In genomic region chr11:53789277-53789676, GRCm38 (mm10) we compare ENCODE assay signal across 21 mouse cellular contexts. TPM values are rescaled to one million over a fixed set of nuclear protein-coding genes. Genes with fewer than 3 reads are reported as not detected.
"Had no signal": no experiment of that assay in that cellular context is flagged by ENCODE, and none has a peak within 500 bp of the region (broad histone marks: within the 10 kb centered on the region; RNA-seq: fewer than 3 reads in every experiment).

No protein-coding gene starts in this region.

- H3K9me3 ChIP-seq: limb, embryonic 10.5 days; liver, embryonic 15.5 days; stomach, embryonic 15.5 days had no signal

- H3K27ac ChIP-seq: kidney, postnatal 0 days; layer of hippocampus, adult 2 months; limb, embryonic 10.5 days; limb, embryonic 13.5 days; liver, embryonic 15.5 days; stomach, embryonic 15.5 days had no signal

- DNase-seq: kidney, postnatal 25 days; layer of hippocampus, adult 9-11 months; liver; lung, adult 2 months; lung, postnatal 14 days; lung, postnatal 4 days; midbrain, embryonic 14.5 days; right cerebral cortex, postnatal 14 days; spleen, adult 18-20 months; thymus, postnatal 25 days had no signal

- H3K36me3 ChIP-seq: limb, embryonic 10.5 days; limb, embryonic 13.5 days; liver, embryonic 15.5 days; stomach, embryonic 15.5 days had no signal

- H3K27me3 ChIP-seq: limb, embryonic 13.5 days; liver, embryonic 15.5 days; stomach, embryonic 15.5 days had no signal

- H3K4me2 ChIP-seq: limb, embryonic 13.5 days; liver, embryonic 15.5 days; midbrain, embryonic 11.5 days; stomach, embryonic 15.5 days had no signal

- H3K9ac ChIP-seq: limb, embryonic 13.5 days; liver, embryonic 15.5 days; stomach, embryonic 15.5 days had no signal

- H3K4me3 ChIP-seq: layer of hippocampus, adult 2 months; limb, embryonic 10.5 days; limb, embryonic 13.5 days; liver, embryonic 15.5 days; stomach, embryonic 15.5 days had no signal

RNA-seq across cellular contexts. Expression of gene Gm17334, which starts 16.3 kb away (rescaled TPM):
- total RNA-seq: midbrain, postnatal 0 days had no signal
- polyA plus RNA-seq: kidney, embryonic 14.5 days; limb, embryonic 10.5 days; midbrain, embryonic 11.5 days; midbrain, postnatal 0 days; neural tube, embryonic 11.5 days; neural tube, embryonic 14.5 days had no signal
